Mouse (Mus musculus) frontal cortex, postnatal 14 days (tissue): ENCODE measurements around the gene Il15ra.

ENCODE experiments used
- DNase-seq, 2 experiments: peaks; one replicate each; pipeline ENCODE4 v3.0.0; 2022; ENCODE audit warnings: low spot score in 2 of 2

Gene Il15ra

DNA sequence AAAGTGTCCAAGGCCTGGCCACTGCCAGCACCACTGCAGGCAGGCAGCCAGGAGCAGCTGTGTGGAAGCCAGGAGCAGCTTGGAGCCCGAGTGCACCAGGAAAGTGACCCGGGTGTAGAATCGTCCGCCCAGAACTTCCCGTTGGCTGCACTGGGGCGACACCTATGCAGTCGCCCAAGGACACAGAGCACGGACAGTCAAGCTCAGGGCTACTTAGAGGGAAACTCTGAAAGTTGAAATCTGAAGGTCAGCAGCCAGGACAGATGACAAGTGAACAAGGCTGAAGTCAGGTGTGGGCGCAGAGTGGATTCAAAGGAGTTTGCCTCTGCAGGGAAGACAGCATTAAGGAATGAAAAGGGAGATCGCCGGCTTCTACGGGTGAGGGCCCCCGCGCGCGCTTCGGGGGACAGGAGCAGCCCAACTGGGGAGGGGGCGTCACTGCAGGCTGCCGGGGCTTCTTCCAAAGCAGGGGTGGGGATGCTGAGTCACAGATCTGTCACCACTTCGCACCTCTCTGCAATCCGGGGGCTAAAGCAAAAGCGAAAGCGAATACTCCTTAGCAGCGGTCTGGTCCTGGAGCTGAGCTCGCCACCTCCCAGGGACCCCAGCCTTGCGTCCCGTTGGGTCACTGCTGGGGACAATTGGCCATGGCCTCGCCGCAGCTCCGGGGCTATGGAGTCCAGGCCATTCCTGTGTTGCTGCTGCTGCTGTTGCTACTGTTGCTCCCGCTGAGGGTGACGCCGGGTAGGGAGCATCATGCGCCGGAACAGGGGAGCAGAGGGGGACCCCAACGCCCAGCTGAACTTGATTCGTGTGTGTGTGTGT, at the start of gene Il15ra:
Gene Il15ra, plus strand, starts transcription at position 90 of the 825 bp plus-strand sequence.
- DNase-seq = peak; percentile 28 to 31

DNA sequence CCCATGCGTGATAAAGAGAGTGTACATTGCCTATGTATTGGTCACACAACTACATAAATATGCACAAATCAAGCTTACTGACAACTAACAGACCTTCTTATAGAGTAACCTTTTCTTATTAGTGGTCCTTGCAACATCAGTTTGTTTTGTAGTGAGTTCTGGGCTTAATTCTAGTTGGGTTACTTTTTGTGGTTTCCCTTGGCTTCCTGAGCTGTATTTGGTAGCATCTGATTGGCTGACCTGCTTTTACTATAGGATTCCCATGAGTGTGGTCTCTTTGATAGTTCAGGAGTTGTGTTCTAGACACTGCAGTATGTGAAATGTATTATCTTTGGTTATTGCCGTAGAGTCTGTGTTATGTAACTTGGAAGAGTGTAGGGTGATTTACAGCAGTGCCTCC, 47.5 kb upstream of the Il15ra start:
- DNase-seq = no peak

DNA sequence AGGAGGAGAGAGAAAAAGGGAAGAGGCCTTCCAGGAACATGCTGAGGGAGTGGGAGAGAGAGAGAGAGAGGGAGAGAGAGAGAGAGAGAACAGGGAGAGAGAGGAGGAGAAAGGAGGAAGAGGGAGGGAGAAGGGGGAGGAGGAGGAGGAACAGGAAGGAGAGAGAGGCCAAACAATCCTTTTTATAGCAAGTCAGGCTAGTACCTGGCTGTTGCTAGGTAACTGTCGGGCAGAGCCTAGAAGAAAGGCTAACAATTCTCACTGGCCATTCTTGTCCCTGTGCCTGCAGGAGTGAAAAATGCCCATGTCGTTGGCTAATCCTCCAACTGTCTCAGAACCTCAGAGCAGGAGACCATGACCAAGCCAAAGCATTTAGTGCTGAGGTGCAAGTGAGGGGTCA, 45.8 kb upstream of the Il15ra start:
- no peak for DNase-seq

DNA sequence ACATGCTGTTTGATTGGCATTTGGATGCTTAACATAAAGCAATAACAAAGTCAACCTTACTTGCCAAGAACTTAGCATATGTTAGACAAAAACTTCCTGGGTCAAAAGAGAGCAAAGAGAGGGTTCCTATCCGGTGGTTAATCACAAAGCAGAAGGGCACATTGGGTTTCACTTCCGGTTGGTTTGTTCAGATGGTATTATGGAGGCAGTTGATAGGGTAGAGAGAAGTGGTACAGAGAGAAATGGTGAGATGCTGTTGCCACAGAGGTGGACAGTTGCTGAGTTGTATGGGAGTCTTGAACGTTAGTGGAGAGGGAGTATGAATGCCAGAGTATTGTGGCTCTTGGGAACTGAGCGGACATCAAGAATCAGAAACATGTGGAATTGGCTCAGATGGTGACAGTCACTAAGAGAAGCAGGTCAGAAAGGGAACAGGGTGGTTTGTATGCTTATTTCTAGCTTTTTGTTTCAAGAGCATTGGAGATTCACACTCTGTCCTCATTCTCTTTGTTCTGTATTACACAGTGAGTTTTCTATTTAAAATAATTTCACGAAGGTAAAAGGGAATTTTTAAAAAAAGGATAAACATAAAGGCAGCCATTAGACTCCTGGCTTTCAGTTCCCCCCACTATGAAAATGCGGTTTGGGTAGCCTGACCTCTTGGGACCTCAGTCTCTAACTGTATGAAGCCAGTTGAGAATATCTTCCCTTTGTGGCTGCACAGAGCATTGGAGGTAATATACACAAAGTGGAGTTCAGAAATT, 42.8 kb upstream of the Il15ra start:
- DNase-seq = no peak

DNA sequence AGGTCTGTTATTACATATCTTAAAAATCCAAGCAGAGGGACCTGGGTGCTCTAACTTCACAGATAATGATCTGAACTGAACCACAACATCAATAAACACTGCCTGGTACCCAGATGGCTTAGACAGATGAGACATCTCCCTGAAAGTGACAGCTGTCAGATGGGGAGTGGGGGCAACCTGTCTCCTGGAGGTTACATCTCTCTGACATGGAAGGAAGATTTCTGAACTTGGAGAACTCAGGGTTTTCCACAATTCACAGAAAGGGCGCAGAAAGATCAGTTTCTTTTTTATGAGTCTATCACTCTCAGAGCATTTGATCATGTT, 42.2 kb upstream of the Il15ra start:
- DNase-seq = no peak

DNA sequence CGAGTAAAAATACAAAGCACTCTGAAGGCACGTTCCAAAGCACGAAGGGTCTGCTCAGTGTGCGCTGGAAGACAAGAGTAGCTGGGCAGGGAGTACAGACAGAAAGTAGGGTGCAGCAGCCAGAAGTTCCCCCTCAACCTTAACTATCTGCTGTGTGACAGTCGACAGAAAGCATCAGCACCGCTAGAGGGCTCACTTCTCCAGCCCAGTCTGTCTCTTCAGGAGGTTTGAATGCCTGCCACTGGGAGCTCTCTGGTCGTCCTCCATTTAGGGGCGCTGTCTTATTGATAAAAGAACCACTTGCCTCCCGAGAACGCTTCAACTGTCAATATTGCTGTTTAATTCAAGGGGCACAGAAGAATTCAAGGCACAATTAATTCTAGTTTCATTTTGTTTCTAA, 41.1 kb upstream of the Il15ra start:
- DNase-seq = peak; percentile 77 to 86

DNA sequence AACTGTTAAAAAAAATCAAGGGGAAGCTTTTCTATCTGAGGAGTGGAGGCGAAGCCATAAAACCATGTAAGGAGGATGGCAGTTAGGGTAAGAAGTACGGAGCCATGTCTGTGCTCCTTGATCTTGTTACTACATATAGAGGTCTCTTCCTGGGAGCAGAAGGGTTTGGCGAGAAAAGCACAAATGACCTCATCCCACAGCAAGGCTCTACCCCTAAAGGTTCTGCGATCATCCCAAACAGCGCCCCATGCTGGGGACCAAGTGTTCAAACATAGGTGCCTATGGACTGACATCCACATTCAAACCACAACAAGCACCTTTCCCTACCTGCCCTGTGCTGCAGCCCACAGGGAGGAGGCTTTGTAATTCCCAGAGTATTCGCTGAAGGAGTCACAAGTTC, 40.7 kb upstream of the Il15ra start:
- no peak for DNase-seq

DNA sequence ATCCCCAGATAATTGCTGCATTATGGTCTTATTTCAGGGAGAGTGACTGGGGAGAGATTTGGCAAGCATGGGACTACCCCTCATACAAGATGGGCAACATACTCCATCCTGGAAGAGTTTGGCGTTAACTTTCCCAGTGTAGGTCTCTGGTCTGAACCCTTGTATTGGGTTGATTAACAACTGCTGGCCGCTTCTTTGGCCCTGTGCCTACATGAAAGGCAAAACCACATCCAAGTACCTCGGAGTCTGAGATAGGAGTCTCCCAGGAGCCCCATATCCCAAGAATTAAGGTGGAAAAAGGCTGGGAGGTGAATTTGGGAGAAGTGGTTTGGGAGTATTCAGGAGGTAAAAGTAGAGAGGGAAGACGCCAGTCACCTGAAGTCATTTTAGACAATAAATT, 40.3 kb upstream of the Il15ra start:
- no peak for DNase-seq

DNA sequence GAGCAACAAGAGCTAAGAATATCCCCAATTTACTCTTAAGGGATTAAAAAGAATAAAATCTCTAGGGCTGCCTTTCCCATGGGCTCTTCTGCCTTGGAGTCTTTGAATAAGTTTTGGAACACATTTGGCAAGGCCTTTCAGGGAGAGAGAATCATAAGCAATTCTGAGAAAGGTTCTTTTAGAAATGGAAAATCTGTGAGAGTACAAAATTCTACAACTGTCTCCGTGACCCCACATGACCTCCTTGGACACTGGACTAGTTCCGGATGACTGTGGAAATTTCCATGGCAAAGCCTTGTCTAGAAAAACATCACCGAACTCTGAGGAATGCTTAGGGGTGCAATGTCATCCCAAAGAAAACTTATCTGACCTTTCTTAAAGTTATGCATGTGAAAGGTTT, 39.8 kb upstream of the Il15ra start:
- no peak for DNase-seq

DNA sequence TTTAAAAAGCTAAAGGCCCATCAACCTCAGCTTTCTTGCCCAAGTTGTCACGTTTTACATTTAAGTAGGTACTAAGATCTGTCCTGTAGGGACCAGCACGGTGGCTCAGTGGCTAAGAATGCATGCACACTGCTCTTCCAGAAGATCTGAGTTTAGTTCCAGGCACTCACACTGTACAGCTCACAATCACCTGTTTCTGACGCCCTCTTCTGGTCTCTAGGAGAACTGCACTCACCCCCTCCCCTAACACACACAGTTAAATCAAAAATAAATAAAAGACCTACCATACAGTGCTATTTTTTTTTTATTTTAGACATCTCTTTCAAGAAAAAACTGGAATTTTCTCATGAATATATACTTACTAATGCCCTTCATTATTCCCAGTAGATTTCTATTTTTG, 32.9 kb upstream of the Il15ra start:
- DNase-seq = no peak

- DNase-seq = no peak
Measured at GRCm38 (mm10) chr2:11679626-11680025, 25.5 kb upstream of the Il15ra start.

- no peak for DNase-seq
Measured at GRCm38 (mm10) chr2:11682712-11683111, 22.4 kb upstream of the Il15ra start.

DNA sequence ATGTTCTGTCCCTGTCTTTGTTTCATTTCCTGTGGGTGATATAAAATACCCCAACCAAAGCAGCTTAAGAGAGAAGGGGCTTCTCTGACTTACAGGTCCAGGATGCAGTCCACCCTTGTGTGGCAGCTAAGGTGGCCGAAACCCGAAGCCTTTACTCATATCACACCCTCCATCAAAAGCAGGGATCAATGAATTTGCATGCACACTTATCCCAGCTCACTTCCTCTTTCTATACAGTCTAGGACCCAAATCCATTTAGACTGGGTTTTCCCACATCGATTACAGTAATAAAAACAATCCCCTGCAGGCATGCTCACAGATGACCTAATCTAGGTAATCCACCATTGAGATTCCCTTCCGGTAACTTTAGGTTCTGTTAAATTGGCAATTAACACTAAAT, 18.6 kb upstream of the Il15ra start:
- DNase-seq = no peak

DNA sequence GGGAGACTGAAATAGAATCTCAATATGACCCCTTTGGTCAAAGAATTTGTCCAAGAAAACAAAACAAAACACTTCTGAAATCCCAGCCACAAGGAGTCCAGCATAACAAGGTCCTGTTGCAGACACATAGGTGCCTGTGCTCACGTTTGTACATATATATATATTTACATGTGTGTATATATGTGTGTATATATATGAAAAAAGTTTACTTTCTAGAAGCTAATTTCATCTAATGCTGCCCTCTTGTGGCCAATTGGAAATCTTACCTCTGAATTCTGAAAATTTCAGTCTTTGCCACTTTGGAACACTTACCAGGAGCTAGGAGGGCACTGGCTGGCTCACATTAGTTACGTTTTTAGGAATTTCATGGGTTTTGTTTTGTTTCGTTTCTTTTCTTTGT, 17.7 kb upstream of the Il15ra start:
- no peak for DNase-seq

- no peak for DNase-seq
Measured at GRCm38 (mm10) chr2:11690201-11690890, 14.7 kb upstream of the Il15ra start.

GRCm38 (mm10) chr2:11693352-11693751, 11.7 kb upstream of the Il15ra start:
- no peak for DNase-seq

DNA sequence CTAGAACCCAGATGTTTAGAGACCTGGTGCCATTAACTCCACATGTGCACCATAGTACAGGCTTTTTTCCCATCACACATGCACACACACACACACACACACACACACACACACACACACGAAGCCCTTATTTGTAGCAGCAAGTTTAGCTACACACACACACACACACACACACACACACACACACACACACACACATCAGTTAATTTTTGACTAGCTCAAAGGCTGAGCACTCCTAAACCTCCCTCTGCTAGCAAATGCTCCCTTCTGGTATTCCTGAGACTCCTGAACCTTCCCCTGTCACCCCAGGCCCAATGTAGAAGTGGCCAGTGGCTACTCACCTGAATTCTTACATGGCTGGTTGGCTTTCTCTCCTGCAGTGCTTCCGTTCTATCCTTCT, 11.0 kb upstream of the Il15ra start:
- DNase-seq = no peak

DNA sequence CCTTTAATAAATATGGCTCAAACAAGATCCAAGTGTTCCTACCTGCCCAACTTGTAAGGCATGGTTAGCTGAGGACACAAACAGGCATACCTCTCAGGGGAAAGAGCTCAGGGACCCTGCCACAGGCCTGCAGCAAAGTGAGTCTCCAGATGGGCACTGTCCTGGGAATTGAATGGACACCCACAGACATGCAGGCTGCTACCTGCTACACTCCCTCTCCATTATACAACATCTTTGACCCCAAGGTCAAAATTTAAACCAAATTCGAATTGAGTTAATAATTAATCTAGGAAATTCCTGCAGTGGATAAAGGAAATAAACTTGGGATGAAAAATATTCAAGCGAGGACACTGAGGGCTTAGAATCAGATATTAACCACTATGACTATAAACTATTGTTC, 9.2 kb upstream of the Il15ra start:
- no peak for DNase-seq

DNA sequence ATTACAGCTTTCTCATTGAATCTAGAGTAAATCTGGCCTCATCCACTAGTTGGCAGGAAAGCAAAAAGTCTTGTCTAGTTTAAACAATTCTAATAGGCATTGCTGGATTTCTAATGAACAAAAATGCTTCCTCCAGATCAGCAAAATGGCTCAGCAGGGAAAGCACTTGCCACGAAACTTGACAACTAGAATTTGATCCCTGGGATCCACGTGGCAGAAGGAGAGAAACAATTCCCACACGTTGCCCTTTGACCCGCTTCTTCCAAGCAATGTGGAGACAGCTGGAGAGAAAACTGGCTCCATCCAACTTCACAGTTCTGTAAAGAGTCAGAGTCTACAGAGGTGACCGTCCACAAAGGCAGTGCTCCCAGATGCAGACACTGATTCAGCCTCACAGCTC, 6.1 kb upstream of the Il15ra start:
- no peak for DNase-seq

DNA sequence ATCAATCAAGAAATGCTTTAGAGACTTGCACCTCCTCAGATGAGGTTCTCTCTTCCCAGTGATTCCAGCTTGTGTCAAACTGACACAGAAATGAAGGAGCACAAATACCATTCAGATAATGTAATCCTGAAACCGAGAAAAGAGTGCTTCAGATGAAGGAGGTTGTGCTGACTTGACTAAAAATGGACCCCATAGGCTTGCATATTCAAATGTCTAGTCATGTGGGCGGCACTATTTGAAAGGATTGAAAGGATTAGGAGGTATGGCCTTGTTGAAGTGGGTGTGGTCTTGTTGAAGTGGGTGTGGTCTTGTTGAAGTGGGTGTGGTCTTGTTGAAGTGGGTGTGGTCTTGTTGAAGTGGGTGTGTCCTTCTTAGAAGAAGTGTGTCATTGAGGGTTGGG, 5.2 kb upstream of the Il15ra start:
- no peak for DNase-seq

GRCm38 (mm10) chr2:11706030-11706745, 1.1 kb downstream of the Il15ra start:
- DNase-seq = no peak

- no peak for DNase-seq
Measured at GRCm38 (mm10) chr2:11706746-11707065, 1.6 kb downstream of the Il15ra start.
